ENCODE assay signal across 9 mouse cellular contexts in the genomic region with DNA sequence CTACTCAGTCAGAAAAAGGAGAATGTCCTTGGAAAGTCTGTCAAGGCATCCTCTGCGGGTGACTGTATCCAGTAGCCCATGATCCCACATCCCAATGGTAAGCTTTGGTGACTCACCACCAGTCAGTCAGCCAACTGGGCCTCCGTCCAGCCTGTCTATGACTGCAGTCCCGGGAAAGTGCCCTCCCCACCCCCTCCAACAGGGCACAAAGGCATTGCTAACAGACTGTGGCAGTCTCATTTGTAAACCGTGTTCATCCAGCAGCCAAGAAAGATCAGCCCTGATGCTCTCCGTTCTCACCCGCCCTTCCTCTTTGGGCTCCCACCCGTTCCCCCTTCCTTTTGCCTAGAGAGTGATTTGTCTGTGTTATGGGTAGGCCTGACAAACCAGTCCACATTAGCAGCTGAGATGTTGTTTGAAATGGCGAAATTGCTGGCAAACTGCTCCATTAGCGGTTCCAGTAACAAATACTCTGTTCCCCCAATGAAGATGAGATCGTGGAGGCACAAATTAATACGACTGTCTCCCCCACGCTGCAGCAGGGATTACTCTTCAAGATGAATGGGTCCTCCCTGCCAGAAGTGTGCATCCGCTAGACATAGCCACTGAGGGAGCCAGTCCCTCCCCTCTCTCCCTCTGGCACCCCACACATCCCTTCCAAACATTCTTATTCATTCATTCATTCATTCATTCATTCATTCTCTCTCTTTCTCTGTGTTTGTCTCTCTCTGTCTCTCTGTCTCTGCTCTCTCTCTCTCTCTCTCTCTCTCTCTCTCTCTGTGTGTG.
DNase-seq lines count a peak whose midpoint lies in the region; ATAC-seq lines count a peak whose summit lies in the region.
"Had no signal": no experiment of that assay in that cellular context is flagged by ENCODE, and none has a peak within 500 bp of the region (broad histone marks: within the 10 kb centered on the region; RNA-seq: fewer than 3 reads in every experiment).

No protein-coding gene starts in this region.

- H3K36me3 ChIP-seq in hindbrain, embryonic 11.5 days (ENCODE audit: control insufficient read depth, insufficient read depth, low read length), result no peaks in the 10 kb centered on the region
- H3K36me3 ChIP-seq in neural tube, embryonic 12.5 days, result peaks cover 3% of the 10 kb centered on the region; the same call in 1 of the 2 replicates

- peak; percentile 67 for ATAC-seq in hindbrain, embryonic 11.5 days (ENCODE audit: low FRiP score)
- ATAC-seq in neural tube, embryonic 12.5 days (ENCODE audit: low FRiP score, low read depth), result peak; percentile 65

- H3K4me2 ChIP-seq in hindbrain, embryonic 11.5 days (replicated peaks; ENCODE audit: low read depth, low read length), result no peak overlapping the region
- H3K4me2 ChIP-seq in neural tube, embryonic 12.5 days (replicated peaks), result no peak overlapping the region

- no peaks in the 10 kb centered on the region for H3K4me1 ChIP-seq in hindbrain, embryonic 11.5 days (replicated peaks; ENCODE audit: control insufficient read depth, insufficient read depth, low read length)
- H3K4me1 ChIP-seq in neural tube, embryonic 12.5 days, result peaks cover 5% of the 10 kb centered on the region; the same call in 1 of the 2 replicates

- DNase-seq in 3134 (ENCODE audit: extremely low read depth, insufficient read length, low spot score), result peak; percentile 83
- peak; percentile 97 for DNase-seq in adrenal gland, postnatal 14 days
- DNase-seq in frontal cortex, postnatal 14 days (ENCODE audit: low spot score in 2 of 2), result peak; percentile 50 to 62
- no peak for DNase-seq in hindbrain, embryonic 11.5 days (ENCODE audit: low spot score)
- DNase-seq in left cerebral cortex, adult 18-20 months (ENCODE audit: low spot score in 2 of 2), result peak; percentile 77 to 81
- no peak for DNase-seq in retina, embryonic 14.5 days (ENCODE audit: low spot score)
- DNase-seq in natural killer cell, adult 2 months (ENCODE audit: low spot score in 2 of 2), result no peak

- H3K27me3 ChIP-seq in hindbrain, embryonic 11.5 days (ENCODE audit: control insufficient read depth, insufficient read depth, low read length), result no peaks in the 10 kb centered on the region
- H3K27me3 ChIP-seq in neural tube, embryonic 12.5 days (replicated peaks), result no peaks in the 10 kb centered on the region

- H3K9ac ChIP-seq in hindbrain, embryonic 11.5 days (ENCODE audit: low read depth, low read length), result no peak overlapping the region
- H3K9ac ChIP-seq in neural tube, embryonic 12.5 days, result no peak overlapping the region

- H3K4me3 ChIP-seq in hindbrain, embryonic 11.5 days (ENCODE audit: low read depth, low read length), result no peak overlapping the region
- H3K4me3 ChIP-seq in neural tube, embryonic 12.5 days, result no peak overlapping the region

- no peaks in the 10 kb centered on the region for H3K9me3 ChIP-seq in hindbrain, embryonic 11.5 days (ENCODE audit: control insufficient read depth, low read length)
- no peaks in the 10 kb centered on the region for H3K9me3 ChIP-seq in neural tube, embryonic 12.5 days

- 69% methylated on average over 13 of the region's 13 CpGs for WGBS in hindbrain, embryonic 11.5 days
- 68% methylated on average over 13 of the region's 13 CpGs for WGBS in neural tube, embryonic 12.5 days

- no peak overlapping the region for H3K27ac ChIP-seq in hindbrain, embryonic 11.5 days (ENCODE audit: low read depth, low read length)
- no peak overlapping the region for H3K27ac ChIP-seq in neural tube, embryonic 12.5 days
- H3K27ac ChIP-seq: kidney, postnatal 0 days had no signal

Comparison
In these comparisons a context has a peak if more than half of its experiments do, and no peak if none do; other contexts are left out.
1. DNase-seq: peak in 3134 (single experiment), adrenal gland, postnatal 14 days (single experiment), frontal cortex, postnatal 14 days (2 of 2) and left cerebral cortex, adult 18-20 months (2 of 2); none in hindbrain, embryonic 11.5 days (single experiment), retina, embryonic 14.5 days (single experiment) and natural killer cell, adult 2 months (0 of 2).